Mouse (Mus musculus) limb, embryonic 12.5 days (tissue): ENCODE data around the gene Galns. TPM values are rescaled to one million over a fixed set of nuclear protein-coding genes. Genes with fewer than 3 reads are reported as not detected.

Experiments
- ATAC-seq: fragments of 200-750 bp; cut with Nextera tagmentation; 2 replicates; pipeline ENCODE4 v1.8.0; 2017; ENCODE audit warnings: low read depth, moderate TSS enrichment; ENCODE audit not compliant: insufficient number of reproducible peaks, insufficient read depth, low FRiP score, low TSS enrichment
- H3K27ac ChIP-seq: fragments of 300-500 bp; sonication (generic); 2 replicates; pipeline ENCODE4 v1.5.1; 2016; ENCODE audit warnings: mild to moderate bottlenecking, moderate library complexity
- H3K27me3 ChIP-seq: fragments of 300-500 bp; sonication (generic); 2 replicates; pipeline ENCODE4 v1.6.1; 2016; ENCODE audit warnings: mild to moderate bottlenecking, moderate library complexity
- H3K36me3 ChIP-seq: fragments of 300-500 bp; sonication (generic); 2 replicates; pipeline ENCODE4 v1.6.1; 2016; ENCODE audit warnings: mild to moderate bottlenecking, moderate library complexity
- H3K4me1 ChIP-seq: fragments of 300-500 bp; sonication (generic); replicated peaks from 2 replicates; pipeline ENCODE4 v1.6.1; 2016
- H3K4me2 ChIP-seq: fragments of 300-500 bp; sonication (generic); 2 replicates; pipeline ENCODE4 v1.6.1; 2016; ENCODE audit warnings: mild to moderate bottlenecking, moderate library complexity
- H3K4me3 ChIP-seq: fragments of 300-500 bp; sonication (generic); replicated peaks from 2 replicates; pipeline ENCODE4 v1.5.1; 2016; ENCODE audit warnings: mild to moderate bottlenecking
- H3K9ac ChIP-seq: fragments of 300-500 bp; sonication (generic); replicated peaks from 2 replicates; pipeline ENCODE4 v1.6.1; 2016; ENCODE audit warnings: mild to moderate bottlenecking, moderate library complexity
- H3K9me3 ChIP-seq: fragments of 300-500 bp; sonication (generic); 2 replicates; pipeline ENCODE4 v1.6.1; 2016; ENCODE audit warnings: mild to moderate bottlenecking, moderate library complexity
- WGBS: fragments of 180-500 bp; shearing (Covaris S2); methylation state at CpG from one replicate; pipeline ENCODE4 v1.1.7; 2016; 5-methylcytosine and 5-hydroxymethylcytosine counted together
- polyA plus RNA-seq: library from polyadenylated mRNA; unstranded; fragments of >200 nt; fragmentation: Nextera tagmentation; extraction: Ambion mirVana; gene quantifications from 2 replicates; pipeline ENCODE4 v1.2.1, GENCODE M21; 2016

Gene Galns
- polyA plus RNA-seq, 1 experiment from 2014 or later = 8.4 TPM

- Histone ChIP-seq H3K9me3 (no peaks in the 10 kb centered on the region), H3K27ac (no peak overlapping the region), H3K4me1 (peaks cover 5% of the 10 kb centered on the region; the same call in 1 of the 2 replicates), H3K27me3 (no peaks in the 10 kb centered on the region), H3K36me3 (peaks cover 11% of the 10 kb centered on the region; the same call in 1 of the 2 replicates), H3K4me3 (no peak overlapping the region), H3K9ac (0 out of 2 replicates have a peak overlapping the region, but pooled peaks have one; percentile 12), H3K4me2 (no peak overlapping the region)
- no peak for ATAC-seq
- 48% methylated on average over 12 of the region's 12 CpGs for WGBS
These were observed 18.0 kb downstream of the Galns start for GRCm38 (mm10) chr8:122593240-122593639.

DNA sequence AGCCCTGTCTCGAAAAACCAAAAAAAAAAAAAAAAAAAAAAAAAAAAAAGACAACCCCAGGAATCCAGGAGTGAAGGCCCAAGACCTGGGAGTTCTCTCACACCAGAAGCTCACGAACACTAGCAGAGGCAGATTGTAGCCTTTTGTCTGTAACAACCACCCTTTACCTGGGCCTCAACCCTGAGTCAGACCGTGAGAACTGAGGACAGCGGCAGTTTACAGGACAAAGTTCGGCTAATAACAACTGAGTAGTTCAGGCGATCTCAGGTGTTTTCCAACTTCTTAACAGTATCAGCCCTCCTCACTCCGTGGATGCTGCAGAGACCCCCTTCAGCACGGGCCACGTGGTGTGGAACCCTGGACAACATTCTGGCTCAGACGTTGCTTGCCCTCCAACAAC is 24.5 kb downstream of the Galns start:
- Histone ChIP-seq H3K4me2 (no peak overlapping the region), H3K9me3 (no peaks in the 10 kb centered on the region), H3K36me3 (no peaks in the 10 kb centered on the region), H3K4me3 (no peak overlapping the region), H3K27me3 (no peaks in the 10 kb centered on the region), H3K27ac (0 out of 2 replicates have a peak overlapping the region, but pooled peaks have one; percentile 17), H3K9ac (no peak overlapping the region), H3K4me1 (peaks cover 15% of the 10 kb centered on the region)
- 79% methylated on average over 10 of the region's 10 CpGs for WGBS
- no peak for ATAC-seq

- 31% methylated on average over 7 of the region's 7 CpGs for WGBS
- Histone ChIP-seq H3K4me1 (peaks cover 17% of the 10 kb centered on the region), H3K9me3 (no peaks in the 10 kb centered on the region), H3K36me3 (no peaks in the 10 kb centered on the region), H3K4me2 (no peak overlapping the region), H3K27ac (peak overlapping the region; percentile 50; the same call in 1 of the 2 replicates), H3K27me3 (no peaks in the 10 kb centered on the region), H3K9ac (no peak overlapping the region), H3K4me3 (no peak overlapping the region)
- no peak for ATAC-seq
These were observed 25.1 kb downstream of the Galns start for GRCm38 (mm10) chr8:122586171-122586570.

DNA sequence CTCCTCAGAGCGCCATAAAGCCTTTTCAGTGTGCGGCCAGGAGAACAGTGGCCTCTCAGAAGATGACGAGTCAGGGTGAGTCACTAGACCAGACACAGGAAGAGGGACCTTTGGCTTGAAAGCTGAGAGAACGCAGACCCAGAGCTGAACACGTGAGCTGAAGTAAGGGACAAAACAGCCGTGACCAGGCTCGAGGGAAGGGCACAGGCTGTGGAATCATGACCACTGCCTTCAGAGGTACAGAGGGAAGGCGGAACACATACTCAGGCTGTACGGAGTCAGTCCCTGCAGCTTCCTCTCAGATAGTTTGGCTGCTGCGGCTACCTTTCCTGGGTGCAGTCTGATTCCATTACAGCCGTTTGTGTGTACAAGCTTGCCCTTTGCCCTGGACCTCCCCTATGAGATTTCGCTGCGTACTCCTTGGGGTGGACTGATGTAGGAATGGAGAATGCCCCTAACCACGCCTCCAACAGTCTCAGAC is 25.8 kb downstream of the Galns start:
- no peaks in the 10 kb centered on the region for H3K36me3 ChIP-seq
- H3K27me3 ChIP-seq = no peaks in the 10 kb centered on the region
- WGBS = 61% methylated on average over 14 of the region's 14 CpGs
- ATAC-seq = no peak
- H3K9ac ChIP-seq = no peak overlapping the region
- no peak overlapping the region for H3K4me3 ChIP-seq
- H3K4me1 ChIP-seq = peaks cover 24% of the 10 kb centered on the region
- no peaks in the 10 kb centered on the region for H3K9me3 ChIP-seq
- H3K27ac ChIP-seq = peak overlapping the region; percentile 50; the same call in 1 of the 2 replicates
- H3K4me2 ChIP-seq = no peak overlapping the region

DNA sequence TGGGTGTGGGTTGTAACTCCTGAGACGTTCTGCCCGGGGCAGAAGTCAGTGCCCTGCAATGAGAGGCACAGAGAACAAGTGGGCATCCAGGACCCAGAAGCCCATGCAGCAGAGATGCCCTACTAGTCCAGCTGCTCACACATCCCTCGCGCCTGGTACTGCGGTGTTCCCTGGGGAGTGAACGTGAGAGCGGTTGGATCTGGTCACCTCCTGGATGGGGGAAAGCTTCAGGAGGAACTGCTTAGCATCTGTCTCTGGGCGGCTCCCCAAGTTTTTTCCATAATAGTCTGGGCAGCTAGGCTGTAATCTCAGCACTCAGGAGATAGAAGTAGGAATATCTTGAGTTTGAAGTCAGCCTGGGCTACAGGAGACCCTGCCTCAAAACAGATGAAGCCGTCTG is 26.3 kb downstream of the Galns start:
- Histone ChIP-seq H3K4me3 (no peak overlapping the region), H3K4me2 (no peak overlapping the region), H3K9me3 (no peaks in the 10 kb centered on the region), H3K4me1 (peaks cover 29% of the 10 kb centered on the region), H3K36me3 (no peaks in the 10 kb centered on the region), H3K9ac (no peak overlapping the region), H3K27ac (no peak overlapping the region), H3K27me3 (no peaks in the 10 kb centered on the region)
- ATAC-seq = no peak
- WGBS = 85% methylated on average over 9 of the region's 9 CpGs

GRCm38 (mm10) chr8:122580926-122581325 is 30.3 kb downstream of the Galns start:
- no peak for ATAC-seq

GRCm38 (mm10) chr8:122579196-122579595 is 32.1 kb downstream of the Galns start:
- Histone ChIP-seq H3K4me3 (no peak overlapping the region), H3K4me1 (peaks cover 60% of the 10 kb centered on the region), H3K27me3 (no peaks in the 10 kb centered on the region), H3K4me2 (peak overlapping the region; percentile 11; the same call in 1 of the 2 replicates), H3K9ac (no peak overlapping the region), H3K9me3 (no peaks in the 10 kb centered on the region), H3K36me3 (peaks cover 11% of the 10 kb centered on the region), H3K27ac (peak overlapping the region; percentile 77)
- no peak for ATAC-seq
- 10% methylated on average over 7 of the region's 7 CpGs for WGBS

More at GRCm38 (mm10) chr8:122580926-122581325, 30.3 kb downstream of the Galns start:
- peaks cover 50% of the 10 kb centered on the region for H3K4me1 ChIP-seq
- 34% methylated on average over 13 of the region's 15 CpGs for WGBS
- no peaks in the 10 kb centered on the region for H3K9me3 ChIP-seq
- no peak overlapping the region for H3K9ac ChIP-seq
- no peaks in the 10 kb centered on the region for H3K36me3 ChIP-seq
- H3K27ac ChIP-seq = no peak overlapping the region
- no peaks in the 10 kb centered on the region for H3K27me3 ChIP-seq
- H3K4me3 ChIP-seq = no peak overlapping the region
- no peak overlapping the region for H3K4me2 ChIP-seq

DNA sequence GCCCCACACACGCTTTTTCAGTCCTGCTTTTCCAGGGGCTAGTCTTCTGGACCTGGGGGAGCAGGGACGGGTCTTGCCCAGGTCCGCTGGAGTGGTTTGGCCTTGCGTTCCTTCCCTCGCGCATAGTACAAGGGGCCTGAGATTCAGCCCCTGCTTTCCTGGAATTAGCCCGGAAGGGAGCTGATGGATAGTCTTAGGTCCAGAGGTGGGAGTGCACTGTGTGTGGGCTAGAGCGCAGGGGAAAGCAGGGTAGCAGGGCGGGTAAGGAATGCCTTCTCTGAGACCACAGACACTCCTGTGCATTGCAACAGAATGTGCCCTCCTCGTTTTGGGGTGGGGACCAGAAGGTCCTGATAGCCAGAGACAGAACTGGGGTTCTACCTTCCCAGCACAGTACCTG is 34.1 kb downstream of the Galns start:
- no peak for ATAC-seq

DNA sequence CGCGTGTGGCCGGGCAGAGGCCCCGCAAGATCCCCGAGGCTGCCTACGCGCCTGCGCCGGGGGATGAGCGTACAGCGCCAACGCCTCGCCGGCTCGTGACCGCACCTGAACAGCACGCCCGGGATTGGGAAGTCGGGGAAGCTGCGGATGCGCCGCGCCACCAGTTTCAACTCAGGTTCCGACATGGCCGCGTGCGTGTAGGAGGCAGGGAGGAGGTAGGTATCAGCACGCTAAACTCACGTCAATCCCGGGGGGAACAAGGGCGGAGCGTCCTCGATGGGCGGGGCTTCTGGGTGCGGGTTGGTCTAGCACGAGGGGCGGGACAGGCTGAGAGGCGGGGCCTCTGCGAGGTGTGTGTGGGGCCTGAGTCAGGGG is 34.6 kb downstream of the Galns start, which contains the start of gene Aprt:
Aprt (minus strand) TSS at position 262 of the 375 bp plus-strand sequence.
- peak within 1 kb of the TSS; percentile 70 for H3K4me3 ChIP-seq
- no peaks in the 10 kb centered on the region for H3K9me3 ChIP-seq
- peaks cover 63% of the 10 kb centered on the region for H3K4me1 ChIP-seq
- peak; percentile 81 for ATAC-seq
- H3K36me3 ChIP-seq = peaks cover 36% of the 10 kb centered on the region
- peak within 1 kb of the TSS; percentile 83 for H3K27ac ChIP-seq
- H3K4me2 ChIP-seq = peak within 1 kb of the TSS; percentile 87
- H3K9ac ChIP-seq = peak within 1 kb of the TSS; percentile 88
- no peaks in the 10 kb centered on the region for H3K27me3 ChIP-seq
- WGBS = under 1% methylated on average over 38 of the region's 39 CpGs

More for the DNA sequence above, 34.1 kb downstream of the Galns start:
- Histone ChIP-seq H3K4me1 (peaks cover 63% of the 10 kb centered on the region), H3K9me3 (no peaks in the 10 kb centered on the region), H3K27ac (peak overlapping the region; percentile 83), H3K36me3 (peaks cover 31% of the 10 kb centered on the region), H3K27me3 (no peaks in the 10 kb centered on the region), H3K4me2 (peak overlapping the region; percentile 87), H3K9ac (peak overlapping the region; percentile 52), H3K4me3 (peak overlapping the region; percentile 70)
- WGBS = 35% methylated on average over 10 of the region's 10 CpGs

DNA sequence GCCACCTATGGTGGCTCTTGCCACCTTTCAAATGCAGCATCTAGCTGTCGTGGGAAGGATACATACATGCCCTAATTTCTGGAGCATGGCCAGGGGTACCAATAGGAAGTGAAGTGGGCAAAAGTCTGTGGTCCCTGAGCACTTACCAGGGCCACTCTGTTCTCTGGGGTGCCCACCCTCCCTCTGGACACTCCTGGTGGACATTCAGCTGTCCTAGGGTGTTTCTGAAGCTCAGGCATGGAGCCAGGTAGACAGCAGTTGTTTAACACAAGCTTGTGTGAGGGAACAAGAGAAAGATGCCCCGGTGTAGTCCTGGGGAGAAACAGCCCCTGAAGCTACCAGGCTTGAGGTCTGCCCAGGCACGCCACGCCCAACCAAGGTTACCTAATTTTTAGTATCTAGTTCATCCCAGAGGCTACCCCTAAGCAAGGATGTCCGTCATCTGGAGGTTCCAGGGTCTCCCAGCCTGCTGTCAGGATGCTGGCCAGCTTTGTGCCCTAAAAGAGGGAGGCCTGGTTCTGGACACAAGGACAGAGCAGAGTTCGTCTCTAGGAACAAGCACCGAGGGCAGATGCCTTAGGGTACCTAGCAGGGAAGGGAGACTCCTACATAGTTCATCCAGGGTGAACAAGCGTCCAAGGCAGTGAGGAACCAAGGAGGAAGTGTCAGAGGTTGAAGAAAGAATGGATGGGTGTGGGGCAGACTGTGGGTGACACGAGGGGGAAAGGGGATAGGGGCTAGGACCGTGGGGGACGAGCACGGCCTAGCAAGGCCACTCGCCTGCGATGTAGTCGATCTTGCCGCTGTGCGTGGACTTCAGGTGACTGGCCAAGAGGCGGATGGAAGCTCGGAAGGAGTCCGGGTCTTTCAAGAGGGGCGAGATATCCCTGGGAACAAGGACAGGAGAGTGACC is 35.3 kb downstream of the Galns start:
- Histone ChIP-seq H3K27me3 (no peaks in the 10 kb centered on the region), H3K4me2 (peak overlapping the region; percentile 87), H3K4me1 (peaks cover 59% of the 10 kb centered on the region), H3K36me3 (peaks cover 42% of the 10 kb centered on the region), H3K9me3 (no peaks in the 10 kb centered on the region), H3K27ac (peak overlapping the region; percentile 80), H3K4me3 (peak overlapping the region; percentile 70), H3K9ac (peak overlapping the region; percentile 88)
- ATAC-seq = peak; percentile 1; the same call in 1 of the 2 replicates
- WGBS = 20% methylated on average over 21 of the region's 21 CpGs

- Histone ChIP-seq H3K9me3 (no peaks in the 10 kb centered on the region), H3K4me1 (peaks cover 52% of the 10 kb centered on the region), H3K27me3 (no peaks in the 10 kb centered on the region), H3K4me2 (peak overlapping the region; percentile 87), H3K4me3 (peak overlapping the region; percentile 70), H3K9ac (0 out of 2 replicates have a peak overlapping the region, but pooled peaks have one; percentile 23), H3K36me3 (peaks cover 49% of the 10 kb centered on the region), H3K27ac (no peak overlapping the region)
- ATAC-seq = no peak
- WGBS = 76% methylated on average over 8 of the region's 8 CpGs
These were observed 36.0 kb downstream of the Galns start for GRCm38 (mm10) chr8:122575286-122575685.
